ENCODE assay signal across 1 mouse cellular context in the genomic region with DNA sequence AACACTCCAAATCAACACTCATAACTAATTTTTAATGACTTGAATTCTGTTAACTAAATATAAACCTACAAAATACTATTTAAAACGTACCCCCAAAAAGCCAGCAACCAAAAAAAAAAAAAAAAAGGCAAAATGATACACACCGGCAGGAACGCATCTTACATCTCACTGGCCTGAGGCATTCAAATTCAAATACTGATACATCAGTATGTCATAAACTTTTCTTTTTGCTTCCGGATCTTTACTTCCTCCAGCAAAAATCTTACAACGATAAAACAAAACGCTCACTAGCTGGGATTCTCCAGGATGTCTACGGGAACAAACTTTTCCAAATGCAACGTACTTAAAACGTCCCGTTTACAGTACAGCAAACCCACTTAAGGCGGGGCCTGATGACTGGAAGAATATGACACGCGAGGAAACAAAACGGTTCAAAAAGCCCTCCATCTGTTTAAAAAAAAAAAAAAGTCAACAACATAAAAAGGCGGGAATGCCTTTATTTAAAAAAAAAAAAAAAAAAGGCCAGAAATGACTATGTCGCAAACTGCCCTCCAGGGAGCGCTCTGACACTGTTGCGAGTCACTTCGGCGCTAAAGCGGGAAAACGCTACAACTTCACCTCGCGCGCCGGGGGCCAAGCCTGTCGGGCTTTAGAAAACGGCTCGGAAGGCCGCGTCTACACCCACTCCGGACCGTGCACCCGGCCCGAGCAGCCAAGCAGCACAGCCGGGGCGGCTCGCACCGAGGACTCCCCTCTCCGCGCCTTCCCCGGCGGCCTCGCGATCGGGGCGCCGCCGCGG.
TF ChIP-seq lines count a peak whose summit lies in the region.

No protein-coding gene starts in this region.

TF ChIP-seq in CH12.LX, 34 proteins besides CTCF, POLR2A, EP300 and RAD21 (continued from another document):
- TF ChIP-seq USF1 (IDR thresholded peaks at IDR 0.05; ENCODE audit: low read depth, low read length) (no peak), UBTF (IDR thresholded peaks at IDR 0.05; ENCODE audit: low read depth, low read length) (no peak), MAFK (IDR thresholded peaks at IDR 0.05; ENCODE audit: insufficient replicate concordance, low read length) (peak; percentile 42; the same call in 1 of the 2 replicates), SMC3 (IDR thresholded peaks at IDR 0.05; ENCODE audit: low read depth, low read length) (peak; percentile 57), PAX5 (IDR thresholded peaks at IDR 0.05; ENCODE audit: low read length) (no peak), USF2 (conservative IDR thresholded peaks at IDR 0.05; ENCODE audit: low read depth, low read length) (no peak), IRF4 (IDR thresholded peaks at IDR 0.05; ENCODE audit: low read depth, low read length) (peak; percentile 88), BHLHE40 (IDR thresholded peaks at IDR 0.05; ENCODE audit: low read depth, low read length) (peak; percentile 59), ZMIZ1 (IDR thresholded peaks at IDR 0.05; ENCODE audit: low read depth, low read length) (no peak), ZC3H11A (IDR thresholded peaks at IDR 0.05; ENCODE audit: low read depth, low read length) (no peak), NRF1 (IDR thresholded peaks at IDR 0.05; ENCODE audit: low read depth, low read length) (no peak; the same call in 1 of the 2 replicates), HCFC1 (IDR thresholded peaks at IDR 0.05; ENCODE audit: low read depth, low read length) (peak; percentile 69), E2F4 (IDR thresholded peaks at IDR 0.05; ENCODE audit: insufficient replicate concordance, low read depth, low read length) (peak; percentile 100), POLR2AphosphoS2 (IDR thresholded peaks at IDR 0.05; ENCODE audit: low read depth, low read length) (no peak; the same call in 1 of the 2 replicates), MAZ (IDR thresholded peaks at IDR 0.05; ENCODE audit: low read depth, low read length) (0 out of 2 replicates have a peak, but pooled peaks have one; percentile 72), RCOR1 (conservative IDR thresholded peaks at IDR 0.05; ENCODE audit: low read depth, low read length) (0 out of 2 replicates have a peak, but pooled peaks have one; percentile 60), MEF2A (IDR thresholded peaks at IDR 0.05; ENCODE audit: borderline replicate concordance, low read depth, low read length) (peak; percentile 70), JUN (IDR thresholded peaks at IDR 0.05; ENCODE audit: insufficient read depth, low read depth, low read length) (peak; percentile 65), ZKSCAN1 (IDR thresholded peaks at IDR 0.05; ENCODE audit: borderline replicate concordance, low read depth, low read length) (no peak), ELF1 (IDR thresholded peaks at IDR 0.05; ENCODE audit: low read depth, low read length) (0 out of 2 replicates have a peak, but pooled peaks have one; percentile 37), MAX (IDR thresholded peaks at IDR 0.05; ENCODE audit: low read length) (peak; percentile 75), CHD2 (IDR thresholded peaks at IDR 0.05; ENCODE audit: low read length) (peak; percentile 46; the same call in 1 of the 2 replicates), JUND (conservative IDR thresholded peaks at IDR 0.05; ENCODE audit: low read depth, low read length) (peak; percentile 80)
